Mouse (Mus musculus): ENCODE measurements at regions not wholly inside any gene's neighbourhood (a gene's known extent, or its start where the extent isn't known, plus 50 kb on each side); places are given as distances from the start of the nearest gene placed in this dataset.

- no peak for TF ChIP-seq CTCF (IDR thresholded peaks at IDR 0.05; ENCODE audit: borderline replicate concordance, insufficient read depth, low read length)
- TF ChIP-seq POLR2A (IDR thresholded peaks at IDR 0.05; ENCODE audit: low read depth, low read length) = no peak
Observed at GRCm38 (mm10) chr5:19160256-19160655, 66.6 kb upstream of the Magi2 start.

Measured in embryonic fibroblast, embryonic 13.5 days (primary cell).